Mouse (Mus musculus): ENCODE data around the gene Gfod2. TPM values are rescaled to one million over a fixed set of nuclear protein-coding genes. Genes with fewer than 3 reads are reported as not detected.
A peak's percentile ranks its signal among the peaks of the same experiment; 100 is the strongest.

The Gfod2 gene
- polyA plus RNA-seq, 1 experiment from 2014 or later, result 7.5 TPM

GRCm38 (mm10) chr8:105702001-105702401 lies 56.5 kb downstream of the Gfod2 start:
- no peak for ATAC-seq (replicated peaks; ENCODE audit: extremely low read depth, insufficient read depth, low FRiP score)
- peaks cover 15% of the 10 kb centered on the region for H3K4me1 ChIP-seq (ENCODE audit: control insufficient read depth, insufficient read depth, low read length)
- H3K9me3 ChIP-seq (replicated peaks; ENCODE audit: control insufficient read depth, low read length), result no peaks in the 10 kb centered on the region
- H3K4me2 ChIP-seq (ENCODE audit: low read depth, low read length), result peak overlapping the region; percentile 80
- H3K27ac ChIP-seq (ENCODE audit: low read length), result peak overlapping the region; percentile 42
- peak overlapping the region; percentile 71 for H3K9ac ChIP-seq (ENCODE audit: low read length)
- WGBS, result 48% methylated on average over 18 of the region's 18 CpGs
- H3K4me3 ChIP-seq (ENCODE audit: low read length), result peak overlapping the region; percentile 64
- H3K36me3 ChIP-seq (ENCODE audit: control insufficient read depth, insufficient read depth), result peaks cover 6% of the 10 kb centered on the region
- H3K27me3 ChIP-seq (ENCODE audit: control insufficient read depth, insufficient read depth, low read length), result no peaks in the 10 kb centered on the region

GRCm38 (mm10) chr8:105700966-105701824 lies 57.3 kb downstream of the Gfod2 start, which contains the start of the genes Acd and Pard6a:
Gene Acd, minus strand, starts transcription at chr8:105701102.
Gene Pard6a, plus strand, starts transcription at chr8:105701148.
- Histone ChIP-seq H3K4me1 (ENCODE audit: control insufficient read depth, insufficient read depth, low read length) (peaks cover 15% of the 10 kb centered on the region), H3K4me3 (ENCODE audit: low read length) (peak within 1 kb of the TSS; percentile 64), H3K9me3 (replicated peaks; ENCODE audit: control insufficient read depth, low read length) (no peaks in the 10 kb centered on the region), H3K36me3 (ENCODE audit: control insufficient read depth, insufficient read depth) (peaks cover 6% of the 10 kb centered on the region), H3K9ac (ENCODE audit: low read length) (peak within 1 kb of the TSS; percentile 71), H3K27me3 (ENCODE audit: control insufficient read depth, insufficient read depth, low read length) (no peaks in the 10 kb centered on the region), H3K27ac (ENCODE audit: low read length) (peak within 1 kb of the TSS; percentile 95), H3K4me2 (ENCODE audit: low read depth, low read length) (peak within 1 kb of the TSS; percentile 80)
- ATAC-seq (replicated peaks; ENCODE audit: extremely low read depth, insufficient read depth, low FRiP score), result peak; percentile 79
- under 1% methylated on average over 60 of the region's 60 CpGs for WGBS

- peaks cover 6% of the 10 kb centered on the region for H3K36me3 ChIP-seq (ENCODE audit: control insufficient read depth, insufficient read depth)
These were observed 57.9 kb downstream of the Gfod2 start for GRCm38 (mm10) chr8:105700566-105700965.

GRCm38 (mm10) chr8:105699488-105700215 lies 58.8 kb downstream of the Gfod2 start:
- ATAC-seq (replicated peaks; ENCODE audit: extremely low read depth, insufficient read depth, low FRiP score), result no peak
- Histone ChIP-seq H3K9ac (ENCODE audit: low read length) (no peak overlapping the region; the same call in 1 of the 2 replicates), H3K9me3 (replicated peaks; ENCODE audit: control insufficient read depth, low read length) (no peaks in the 10 kb centered on the region), H3K4me2 (ENCODE audit: low read depth, low read length) (peak overlapping the region; percentile 80), H3K27me3 (ENCODE audit: control insufficient read depth, insufficient read depth, low read length) (no peaks in the 10 kb centered on the region), H3K27ac (ENCODE audit: low read length) (no peak overlapping the region), H3K36me3 (ENCODE audit: control insufficient read depth, insufficient read depth) (peaks cover 6% of the 10 kb centered on the region), H3K4me1 (ENCODE audit: control insufficient read depth, insufficient read depth, low read length) (peaks cover 15% of the 10 kb centered on the region), H3K4me3 (ENCODE audit: low read length) (peak overlapping the region; percentile 64)
- WGBS, result 84% methylated on average over 11 of the region's 11 CpGs

More at GRCm38 (mm10) chr8:105700566-105700965, 57.9 kb downstream of the Gfod2 start:
- no peaks in the 10 kb centered on the region for H3K27me3 ChIP-seq (ENCODE audit: control insufficient read depth, insufficient read depth, low read length)
- peak overlapping the region; percentile 64 for H3K4me3 ChIP-seq (ENCODE audit: low read length)
- ATAC-seq (replicated peaks; ENCODE audit: extremely low read depth, insufficient read depth, low FRiP score), result peak; percentile 29
- peak overlapping the region; percentile 95 for H3K27ac ChIP-seq (ENCODE audit: low read length)
- peaks cover 15% of the 10 kb centered on the region for H3K4me1 ChIP-seq (ENCODE audit: control insufficient read depth, insufficient read depth, low read length)
- WGBS, result 0% methylated on average over 21 of the region's 21 CpGs
- no peaks in the 10 kb centered on the region for H3K9me3 ChIP-seq (replicated peaks; ENCODE audit: control insufficient read depth, low read length)
- H3K4me2 ChIP-seq (ENCODE audit: low read depth, low read length), result peak overlapping the region; percentile 80
- peak overlapping the region; percentile 71 for H3K9ac ChIP-seq (ENCODE audit: low read length)

- Histone ChIP-seq H3K9ac (ENCODE audit: low read length) (no peak overlapping the region), H3K9me3 (replicated peaks; ENCODE audit: control insufficient read depth, low read length) (no peaks in the 10 kb centered on the region), H3K4me2 (ENCODE audit: low read depth, low read length) (no peak overlapping the region), H3K27ac (ENCODE audit: low read length) (no peak overlapping the region), H3K27me3 (ENCODE audit: control insufficient read depth, insufficient read depth, low read length) (peaks cover 4% of the 10 kb centered on the region; the same call in 1 of the 2 replicates), H3K4me3 (ENCODE audit: low read length) (no peak overlapping the region), H3K4me1 (ENCODE audit: control insufficient read depth, insufficient read depth, low read length) (peaks cover 19% of the 10 kb centered on the region), H3K36me3 (ENCODE audit: control insufficient read depth, insufficient read depth) (peaks cover 6% of the 10 kb centered on the region)
- WGBS, result 90% methylated on average over 5 of the region's 5 CpGs
- no peak for ATAC-seq (replicated peaks; ENCODE audit: extremely low read depth, insufficient read depth, low FRiP score)
These were observed 59.7 kb downstream of the Gfod2 start for GRCm38 (mm10) chr8:105698734-105699133.

- Histone ChIP-seq H3K27ac (ENCODE audit: low read length) (no peak overlapping the region), H3K4me2 (ENCODE audit: low read depth, low read length) (no peak overlapping the region), H3K9me3 (replicated peaks; ENCODE audit: control insufficient read depth, low read length) (peaks cover 2% of the 10 kb centered on the region; the same call in 1 of the 2 replicates), H3K36me3 (ENCODE audit: control insufficient read depth, insufficient read depth) (peaks cover 6% of the 10 kb centered on the region), H3K27me3 (ENCODE audit: control insufficient read depth, insufficient read depth, low read length) (peaks cover 4% of the 10 kb centered on the region; the same call in 1 of the 2 replicates), H3K4me1 (ENCODE audit: control insufficient read depth, insufficient read depth, low read length) (peaks cover 19% of the 10 kb centered on the region), H3K9ac (ENCODE audit: low read length) (no peak overlapping the region), H3K4me3 (ENCODE audit: low read length) (no peak overlapping the region)
- 90% methylated on average over 17 of the region's 17 CpGs for WGBS
- no peak for ATAC-seq (replicated peaks; ENCODE audit: extremely low read depth, insufficient read depth, low FRiP score)
These were observed 61.2 kb downstream of the Gfod2 start for GRCm38 (mm10) chr8:105697196-105697780.

- peaks cover 11% of the 10 kb centered on the region for H3K4me1 ChIP-seq (ENCODE audit: control insufficient read depth, insufficient read depth, low read length)
- no peak overlapping the region for H3K4me3 ChIP-seq (ENCODE audit: low read length)
- no peak overlapping the region for H3K9ac ChIP-seq (ENCODE audit: low read length)
- ATAC-seq (replicated peaks; ENCODE audit: extremely low read depth, insufficient read depth, low FRiP score), result no peak
- H3K36me3 ChIP-seq (ENCODE audit: control insufficient read depth, insufficient read depth), result peaks cover 6% of the 10 kb centered on the region
- H3K27me3 ChIP-seq (ENCODE audit: control insufficient read depth, insufficient read depth, low read length), result peaks cover 4% of the 10 kb centered on the region; the same call in 1 of the 2 replicates
- peaks cover 2% of the 10 kb centered on the region; the same call in 1 of the 2 replicates for H3K9me3 ChIP-seq (replicated peaks; ENCODE audit: control insufficient read depth, low read length)
- H3K27ac ChIP-seq (ENCODE audit: low read length), result no peak overlapping the region
- 72% methylated on average over 30 of the region's 30 CpGs for WGBS
- no peak overlapping the region for H3K4me2 ChIP-seq (ENCODE audit: low read depth, low read length)
These were observed 63.2 kb downstream of the Gfod2 start for GRCm38 (mm10) chr8:105695080-105695780.

GRCm38 (mm10) chr8:105694051-105694799 lies 64.2 kb downstream of the Gfod2 start:
- WGBS, result 12% methylated on average over 40 of the region's 40 CpGs
- peak overlapping the region; percentile 94 for H3K4me2 ChIP-seq (ENCODE audit: low read depth, low read length)
- peaks cover 4% of the 10 kb centered on the region; the same call in 1 of the 2 replicates for H3K4me1 ChIP-seq (ENCODE audit: control insufficient read depth, insufficient read depth, low read length)
- no peak overlapping the region for H3K27ac ChIP-seq (ENCODE audit: low read length)
- H3K27me3 ChIP-seq (ENCODE audit: control insufficient read depth, insufficient read depth, low read length), result peaks cover 4% of the 10 kb centered on the region
- H3K9ac ChIP-seq (ENCODE audit: low read length), result peak overlapping the region; percentile 49
- peak overlapping the region; percentile 54 for H3K4me3 ChIP-seq (ENCODE audit: low read length)
- peaks cover 2% of the 10 kb centered on the region; the same call in 1 of the 2 replicates for H3K9me3 ChIP-seq (replicated peaks; ENCODE audit: control insufficient read depth, low read length)
- ATAC-seq (replicated peaks; ENCODE audit: extremely low read depth, insufficient read depth, low FRiP score), result 0 out of 2 replicates have a peak, but pooled peaks have one; percentile 7
- peaks cover 6% of the 10 kb centered on the region for H3K36me3 ChIP-seq (ENCODE audit: control insufficient read depth, insufficient read depth)
